In the genomic region with DNA sequence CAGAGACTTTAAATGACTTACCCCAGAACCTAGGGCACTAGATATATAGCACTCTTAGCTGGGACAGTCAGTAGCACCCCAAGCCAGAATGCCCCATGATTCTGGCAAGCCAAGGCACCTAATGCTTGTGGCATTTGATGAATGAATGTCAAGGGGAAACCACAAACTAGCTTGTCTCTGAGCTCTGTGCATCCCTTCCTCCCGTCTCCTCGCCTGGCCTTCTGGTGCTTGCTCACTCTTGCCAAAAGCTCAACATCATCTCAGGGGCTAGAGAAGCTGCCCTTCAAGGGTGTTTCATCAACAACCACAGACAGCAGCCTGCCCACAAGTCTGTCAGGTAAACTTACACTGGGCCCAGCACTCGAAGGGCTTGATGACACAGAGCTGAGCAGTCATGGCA, we compare ENCODE assay signal across 26 mouse cellular contexts. TPM values are rescaled to one million over a fixed set of nuclear protein-coding genes. Genes with fewer than 3 reads are reported as not detected.
DNase-seq lines count a peak whose midpoint lies in the region.
"Had no signal": no experiment of that assay in that cellular context is flagged by ENCODE, and none has a peak within 500 bp of the region (broad histone marks: within the 10 kb centered on the region; RNA-seq: fewer than 3 reads in every experiment).

No protein-coding gene starts in this region.

- peak; percentile 48 for DNase-seq in heart, embryonic 10.5 days (ENCODE audit: low spot score)
- no peak for DNase-seq in heart, adult 9 months (ENCODE audit: low spot score in 2 of 2)
- DNase-seq in testis, postnatal 10 days (ENCODE audit: low spot score), result peak; percentile 25
- DNase-seq in testis, postnatal 14 days (ENCODE audit: low spot score), result no peak
- DNase-seq in limb, embryonic 10.5 days (ENCODE audit: low spot score), result peak; percentile 29
- DNase-seq in lung, postnatal 10 days, result no peak
- DNase-seq in urinary bladder, adult 18-20 months (ENCODE audit: low spot score in 2 of 2), result no peak
- DNase-seq: adrenal gland, postnatal 25 days; cerebellum, adult 18-20 months; cerebellum, postnatal 25 days; gastrocnemius, postnatal 14 days; kidney, adult 8-10 months; liver; lung, embryonic 14.5 days; spleen, adult 18-20 months; thymus, adult 2 months; thymus, postnatal 36 days had no signal

- H3K27ac ChIP-seq in heart, embryonic 10.5 days, result no peak overlapping the region
- peak overlapping the region; percentile 50; the same call in 1 of the 2 replicates for H3K27ac ChIP-seq in limb, embryonic 10.5 days
- H3K27ac ChIP-seq: forebrain, embryonic 13.5 days; hindbrain, embryonic 15.5 days; layer of hippocampus, adult 2 months; liver, embryonic 14.5 days; midbrain, embryonic 10.5 days; midbrain, embryonic 15.5 days; neural tube, embryonic 15.5 days had no signal

- H3K4me1 ChIP-seq in heart, embryonic 10.5 days, result peaks cover 19% of the 10 kb centered on the region
- H3K4me1 ChIP-seq in limb, embryonic 10.5 days, result peaks cover 41% of the 10 kb centered on the region

- H3K4me3 ChIP-seq in heart, embryonic 10.5 days, result no peak overlapping the region
- H3K4me3 ChIP-seq in limb, embryonic 10.5 days, result no peak overlapping the region
- H3K4me3 ChIP-seq: forebrain, embryonic 13.5 days; heart, embryonic 12.5 days; hindbrain, embryonic 15.5 days; layer of hippocampus, adult 2 months; midbrain, embryonic 10.5 days; midbrain, embryonic 15.5 days; neural tube, embryonic 15.5 days had no signal

- H3K9me3 ChIP-seq in heart, embryonic 10.5 days, result no peaks in the 10 kb centered on the region
- no peaks in the 10 kb centered on the region for H3K9me3 ChIP-seq in limb, embryonic 10.5 days (replicated peaks)
- H3K9me3 ChIP-seq: forebrain, embryonic 13.5 days; G1E; heart, embryonic 12.5 days; hindbrain, embryonic 15.5 days; midbrain, embryonic 10.5 days; midbrain, embryonic 15.5 days; neural tube, embryonic 15.5 days had no signal

- WGBS in heart, embryonic 10.5 days, result 66% methylated on average over 3 of the region's 3 CpGs
- WGBS in limb, embryonic 10.5 days, result 76% methylated on average over 3 of the region's 3 CpGs

- H3K27me3 ChIP-seq in heart, embryonic 10.5 days (ENCODE audit: insufficient read depth, poor library complexity, severe bottlenecking), result peaks cover 41% of the 10 kb centered on the region
- H3K27me3 ChIP-seq in limb, embryonic 10.5 days (ENCODE audit: low read depth, poor library complexity, severe bottlenecking), result peaks cover 92% of the 10 kb centered on the region
- H3K27me3 ChIP-seq: forebrain, embryonic 13.5 days; midbrain, embryonic 15.5 days; neural tube, embryonic 15.5 days had no signal

- H3K36me3 ChIP-seq in heart, embryonic 10.5 days, result no peaks in the 10 kb centered on the region
- no peaks in the 10 kb centered on the region for H3K36me3 ChIP-seq in limb, embryonic 10.5 days
- H3K36me3 ChIP-seq: G1E; heart, embryonic 12.5 days; hindbrain, embryonic 15.5 days; midbrain, embryonic 10.5 days; midbrain, embryonic 15.5 days; neural tube, embryonic 15.5 days had no signal

RNA-seq across cellular contexts. Expression of gene Thap12, which starts 25.6 kb away (rescaled TPM):
- polyA plus RNA-seq in heart, embryonic 10.5 days (2016; fragmentation: Nextera tagmentation; extraction: Ambion mirVana), result 39.5 and 40.6 TPM in 2 replicates
- 50.8 and 56.2 TPM in 2 replicates for polyA plus RNA-seq in limb, embryonic 10.5 days (2016; fragmentation: Nextera tagmentation; extraction: Ambion mirVana)

Comparison
In these comparisons a context has a peak if more than half of its experiments do, and no peak if none do; other contexts are left out.
1. DNase-seq: peak in heart, embryonic 10.5 days (single experiment), testis, postnatal 10 days (single experiment) and limb, embryonic 10.5 days (single experiment); none in heart, adult 9 months (0 of 2), testis, postnatal 14 days (single experiment), lung, postnatal 10 days (single experiment) and urinary bladder, adult 18-20 months (0 of 2).